Mouse (Mus musculus) limb, embryonic 14.5 days (tissue): Measurements from ENCODE around the gene Slc9a1. TPM values are rescaled to one million over a fixed set of nuclear protein-coding genes. Genes with fewer than 3 reads are reported as not detected.

Source experiments
- ATAC-seq: fragments of 200-750 bp; cut with Nextera tagmentation; 2 replicates; pipeline ENCODE4 v1.8.0; 2017; ENCODE audit warnings: low read depth, moderate number of reproducible peaks, moderate TSS enrichment; ENCODE audit not compliant: low FRiP score
- DNase-seq: peaks from one replicate; pipeline ENCODE4 v3.0.0-alpha.2; 2015; ENCODE audit warnings: low spot score
- H3K27ac ChIP-seq: fragments of 300-500 bp; sonication (generic); replicated peaks from 2 replicates; pipeline ENCODE4 v1.5.1; 2014; ENCODE audit warnings: low read depth, mild to moderate bottlenecking, low read length, moderate library complexity, mixed read lengths
- H3K27me3 ChIP-seq: fragments of 300-500 bp; sonication (generic); 2 replicates; pipeline ENCODE4 v1.6.1; 2014; ENCODE audit warnings: low read length, mixed read lengths; ENCODE audit not compliant: control insufficient read depth, insufficient read depth
- H3K36me3 ChIP-seq: fragments of 300-500 bp; sonication (generic); 2 replicates; pipeline ENCODE4 v1.6.1; 2014; ENCODE audit warnings: mild to moderate bottlenecking, low read length, moderate library complexity, mixed read lengths; ENCODE audit not compliant: control insufficient read depth, insufficient read depth
- H3K4me1 ChIP-seq: fragments of 300-500 bp; sonication (generic); 2 replicates; pipeline ENCODE4 v1.6.1; 2014; ENCODE audit warnings: antibody characterized with exemption, low read length, mixed read lengths; ENCODE audit not compliant: control insufficient read depth, insufficient read depth
- H3K4me2 ChIP-seq: fragments of 300-500 bp; sonication (generic); replicated peaks from 2 replicates; pipeline ENCODE4 v1.6.1; 2014; ENCODE audit warnings: low read depth, mild to moderate bottlenecking, low read length, moderate library complexity; ENCODE audit not compliant: severe bottlenecking
- H3K4me3 ChIP-seq: fragments of 300-500 bp; sonication (generic); replicated peaks from 2 replicates; pipeline ENCODE4 v1.5.1; 2014; ENCODE audit warnings: low read length
- H3K9ac ChIP-seq: fragments of 300-500 bp; sonication (generic); 2 replicates; pipeline ENCODE4 v1.6.1; 2014; ENCODE audit warnings: mild to moderate bottlenecking, low read depth, low read length, moderate library complexity; ENCODE audit not compliant: severe bottlenecking
- H3K9me3 ChIP-seq: fragments of 300-500 bp; sonication (generic); 2 replicates; pipeline ENCODE4 v1.6.1; 2016; ENCODE audit warnings: low read length; ENCODE audit not compliant: control insufficient read depth
- POLR2A ChIP-seq: fragments of 200-500 bp; IDR thresholded peaks from 2 replicates; pipeline ENCODE4 v1.8.0; 2012; ENCODE audit warnings: inconsistent platforms, mild to moderate bottlenecking, moderate library complexity, borderline replicate concordance; ENCODE audit not compliant: insufficient read depth, insufficient read length; ENCODE audit errors: extremely low read depth
- WGBS: fragments of 180-500 bp; shearing (Covaris S2); extraction: QIAGEN DNeasy Blood & Tissue Kit; methylation state at CpG from one replicate; pipeline ENCODE4 v1.1.7; 2014; 5-methylcytosine and 5-hydroxymethylcytosine counted together
- polyA plus RNA-seq, 2 experiments: library from polyadenylated mRNA; depleted of rRNA in 1 of 2; stranded (reverse) in 1 of 2; unstranded in 1 of 2; fragments of >200 nt; fragmentation: Nextera tagmentation in 1 of 2; extraction: Ambion mirVana in 1 of 2; gene quantifications; 2 replicates each; pipeline versions ENCODE4 v1.2.1 to v1.2.3; 2012 to 2014

The Slc9a1 gene
- polyA plus RNA-seq, 2 experiments = 11.5 to 36.7 TPM

- Histone ChIP-seq H3K27me3 (no peaks in the 10 kb centered on the region), H3K4me3 (no peak overlapping the region), H3K36me3 (peaks cover 12% of the 10 kb centered on the region; the same call in 1 of the 2 replicates), H3K9me3 (no peaks in the 10 kb centered on the region), H3K9ac (no peak overlapping the region), H3K4me1 (peaks cover 39% of the 10 kb centered on the region), H3K27ac (peak overlapping the region; percentile 19; the same call in 1 of the 2 replicates), H3K4me2 (no peak overlapping the region)
- no peak for TF ChIP-seq POLR2A
- no peak for ATAC-seq
- no peak for DNase-seq
- WGBS = 61% methylated on average over 8 of the region's 8 CpGs
Measured at GRCm38 (mm10) chr4:133381141-133381540, 11.6 kb downstream of the Slc9a1 start.

GRCm38 (mm10) chr4:133386061-133386797 is 16.7 kb downstream of the Slc9a1 start:
- no peak overlapping the region for H3K27ac ChIP-seq
- H3K36me3 ChIP-seq = peaks cover 9% of the 10 kb centered on the region; the same call in 1 of the 2 replicates
- no peak overlapping the region for H3K4me2 ChIP-seq
- TF ChIP-seq POLR2A = no peak
- ATAC-seq (no peak), DNase-seq (no peak)
- WGBS = 78% methylated on average over 7 of the region's 7 CpGs
- H3K27me3 ChIP-seq = no peaks in the 10 kb centered on the region
- H3K9ac ChIP-seq = no peak overlapping the region
- H3K4me3 ChIP-seq = no peak overlapping the region
- peaks cover 9% of the 10 kb centered on the region for H3K4me1 ChIP-seq
- no peaks in the 10 kb centered on the region for H3K9me3 ChIP-seq

DNA sequence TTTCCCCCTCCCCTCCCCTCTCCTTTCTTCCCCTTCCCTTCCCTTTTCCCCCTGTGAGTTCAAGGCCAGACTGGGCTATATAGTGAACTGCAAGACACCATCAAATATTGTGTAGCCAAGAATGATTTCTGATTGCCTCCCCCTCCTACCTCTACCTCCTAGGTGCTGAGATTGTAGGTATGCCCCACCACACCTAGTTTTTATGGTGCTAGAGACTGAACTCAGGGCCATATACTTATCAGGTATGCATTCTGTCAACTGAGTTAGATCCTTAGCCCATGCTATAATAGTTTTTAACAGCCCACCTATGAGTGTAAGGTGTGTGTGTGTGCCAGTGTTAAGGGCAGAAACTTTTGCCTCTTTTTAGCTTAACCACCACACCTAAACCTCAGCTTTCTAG is 17.5 kb downstream of the Slc9a1 start:
- Histone ChIP-seq H3K36me3 (peaks cover 6% of the 10 kb centered on the region; the same call in 1 of the 2 replicates), H3K9me3 (no peaks in the 10 kb centered on the region), H3K9ac (no peak overlapping the region), H3K27ac (no peak overlapping the region), H3K27me3 (no peaks in the 10 kb centered on the region), H3K4me1 (peaks cover 6% of the 10 kb centered on the region; the same call in 1 of the 2 replicates), H3K4me3 (no peak overlapping the region), H3K4me2 (no peak overlapping the region)
- TF ChIP-seq POLR2A = no peak
- DNase-seq (no peak), ATAC-seq (no peak)

- H3K36me3 ChIP-seq = peaks cover 6% of the 10 kb centered on the region; the same call in 1 of the 2 replicates
- no peak for ATAC-seq
- H3K27me3 ChIP-seq = no peaks in the 10 kb centered on the region
- peak; percentile 68 for DNase-seq
- H3K4me2 ChIP-seq = no peak overlapping the region
- no peak overlapping the region for H3K27ac ChIP-seq
- no peak overlapping the region for H3K4me3 ChIP-seq
- 83% methylated on average over 16 of the region's 16 CpGs for WGBS
- H3K9ac ChIP-seq = no peak overlapping the region
- H3K4me1 ChIP-seq = peaks cover 6% of the 10 kb centered on the region; the same call in 1 of the 2 replicates
- no peak for TF ChIP-seq POLR2A
- no peaks in the 10 kb centered on the region for H3K9me3 ChIP-seq
Measured at GRCm38 (mm10) chr4:133388781-133389552, 19.5 kb downstream of the Slc9a1 start.

- Histone ChIP-seq H3K36me3 (peaks cover 2% of the 10 kb centered on the region; the same call in 1 of the 2 replicates), H3K9ac (no peak overlapping the region), H3K9me3 (no peaks in the 10 kb centered on the region), H3K4me1 (peaks cover 10% of the 10 kb centered on the region; the same call in 1 of the 2 replicates), H3K27ac (no peak overlapping the region), H3K4me3 (no peak overlapping the region), H3K4me2 (no peak overlapping the region), H3K27me3 (no peaks in the 10 kb centered on the region)
- TF ChIP-seq POLR2A = no peak
- 88% methylated on average over 2 of the region's 2 CpGs for WGBS
- ATAC-seq (no peak), DNase-seq (no peak)
Measured at GRCm38 (mm10) chr4:133390042-133390441, 20.5 kb downstream of the Slc9a1 start.
